Mouse (Mus musculus): ENCODE data around the gene Cdc42ep2.

Cdc42ep2 gene

GRCm38 (mm10) chr19:5874391-5874968, 50.1 kb downstream of the Cdc42ep2 start:
- no peak for DNase-seq (ENCODE audit: low spot score)

GRCm38 (mm10) chr19:5872931-5873556, 51.6 kb downstream of the Cdc42ep2 start:
- no peak for DNase-seq (ENCODE audit: low spot score)

- no peak for DNase-seq (ENCODE audit: low spot score)
These were observed 52.1 kb downstream of the Cdc42ep2 start for GRCm38 (mm10) chr19:5872528-5872927.

GRCm38 (mm10) chr19:5871683-5872082, 52.9 kb downstream of the Cdc42ep2 start:
- DNase-seq (ENCODE audit: low spot score) = peak; percentile 38

GRCm38 (mm10) chr19:5871273-5871672, 53.3 kb downstream of the Cdc42ep2 start:
- peak; percentile 54 for DNase-seq (ENCODE audit: low spot score)

GRCm38 (mm10) chr19:5868096-5868495, 56.5 kb downstream of the Cdc42ep2 start:
- no peak for DNase-seq (ENCODE audit: low spot score)
